Mouse (Mus musculus) spleen, postnatal 36 days (tissue): ENCODE measurements around the gene Sardh.

ENCODE experiments used
- DNase-seq, 2 experiments: peaks; one replicate each; pipeline ENCODE4 v3.0.0; 2022; ENCODE audit warnings: low spot score in 2 of 2, mixed read lengths in 1 of 2

Sardh gene

GRCm38 (mm10) chr2:27226572-27226971 is 21.6 kb downstream of the Sardh start:
- no peak for DNase-seq

- no peak for DNase-seq
Observed at GRCm38 (mm10) chr2:27223012-27223421, 25.1 kb downstream of the Sardh start.

GRCm38 (mm10) chr2:27218569-27218968 is 29.6 kb downstream of the Sardh start:
- no peak for DNase-seq

- no peak for DNase-seq
Observed at GRCm38 (mm10) chr2:27218121-27218544, 30.0 kb downstream of the Sardh start.

- no peak for DNase-seq
Observed at GRCm38 (mm10) chr2:27215537-27215936, 32.6 kb downstream of the Sardh start.

- peak; percentile 31 to 46 for DNase-seq
Observed at GRCm38 (mm10) chr2:27211966-27212893, 35.9 kb downstream of the Sardh start.

GRCm38 (mm10) chr2:27210676-27211210 is 37.4 kb downstream of the Sardh start:
- no peak for DNase-seq

GRCm38 (mm10) chr2:27210255-27210654 is 37.9 kb downstream of the Sardh start:
- DNase-seq, result peak; percentile 42 to 48

GRCm38 (mm10) chr2:27209816-27210215 is 38.3 kb downstream of the Sardh start:
- peak in 1 of 2 experiments; percentile 22 for DNase-seq

- DNase-seq, result no peak
Observed at GRCm38 (mm10) chr2:27209370-27209769, 38.8 kb downstream of the Sardh start.

GRCm38 (mm10) chr2:27207126-27207525 is 41.0 kb downstream of the Sardh start:
- no peak for DNase-seq

- no peak for DNase-seq
Observed at GRCm38 (mm10) chr2:27206128-27206797, 41.9 kb downstream of the Sardh start.

- DNase-seq, result no peak
Observed at GRCm38 (mm10) chr2:27205666-27206065, 42.5 kb downstream of the Sardh start.

GRCm38 (mm10) chr2:27200586-27200985 is 47.6 kb downstream of the Sardh start:
- DNase-seq, result no peak

GRCm38 (mm10) chr2:27198551-27199246 is 49.4 kb downstream of the Sardh start:
- DNase-seq, result no peak

- no peak for DNase-seq
Observed at GRCm38 (mm10) chr2:27189994-27190393, 58.1 kb downstream of the Sardh start.

- peak; percentile 25 to 47 for DNase-seq
Observed at GRCm38 (mm10) chr2:27187531-27187930, 60.6 kb downstream of the Sardh start.

- no peak for DNase-seq
Observed at GRCm38 (mm10) chr2:27183734-27184133, 64.4 kb downstream of the Sardh start.

GRCm38 (mm10) chr2:27181907-27182306 is 66.2 kb downstream of the Sardh start:
- no peak for DNase-seq

GRCm38 (mm10) chr2:27179101-27179500 is 69.0 kb downstream of the Sardh start:
- no peak for DNase-seq

- no peak for DNase-seq
Observed at GRCm38 (mm10) chr2:27175696-27176267, 72.4 kb downstream of the Sardh start.

- no peak for DNase-seq
Observed at GRCm38 (mm10) chr2:27174242-27174641, 73.9 kb downstream of the Sardh start.
